Mouse (Mus musculus) megakaryocyte, embryonic 14.5 days (primary cell): ENCODE results near the gene Camsap1. TPM values are rescaled to one million over a fixed set of nuclear protein-coding genes. Genes with fewer than 3 reads are reported as not detected.
A peak's percentile ranks its signal among the peaks of the same experiment; 100 is the strongest.

Source experiments
- H3K27me3 ChIP-seq: replicated peaks from 2 replicates; pipeline ENCODE3; 2012; ENCODE audit warnings: inconsistent platforms
- H3K36me3 ChIP-seq: replicated peaks from 2 replicates; pipeline ENCODE3; 2012; ENCODE audit warnings: low read length, inconsistent platforms, mixed read lengths
- H3K4me1 ChIP-seq: 2 replicates; pipeline ENCODE4 v1.6.1; 2012; ENCODE audit warnings: inconsistent platforms
- H3K4me3 ChIP-seq: replicated peaks from 2 replicates; pipeline ENCODE3; 2012; ENCODE audit warnings: moderate library complexity, mild to moderate bottlenecking, inconsistent platforms
- H3K9me3 ChIP-seq: 2 replicates; pipeline ENCODE4 v1.6.1; 2012; ENCODE audit warnings: inconsistent platforms
- FLI1 ChIP-seq: IDR thresholded peaks from 2 replicates; pipeline ENCODE4 v1.6.1; 2012; ENCODE audit warnings: low read length, inconsistent platforms, mixed read lengths
- GATA1 ChIP-seq: IDR thresholded peaks from 3 replicates; pipeline ENCODE4 v1.6.1; 2012; ENCODE audit warnings: mixed read lengths, low read length, inconsistent platforms, borderline replicate concordance
- polyA plus RNA-seq: library from polyadenylated mRNA; stranded (reverse); fragments of >175 nt; gene quantifications from 2 replicates; pipeline ENCODE4 v1.2.3, GENCODE M21; 2012; ENCODE audit warnings: low replicate concordance; ENCODE audit not compliant: insufficient read depth

Camsap1 gene
- polyA plus RNA-seq, 1 experiment, result 3.2 TPM

DNA sequence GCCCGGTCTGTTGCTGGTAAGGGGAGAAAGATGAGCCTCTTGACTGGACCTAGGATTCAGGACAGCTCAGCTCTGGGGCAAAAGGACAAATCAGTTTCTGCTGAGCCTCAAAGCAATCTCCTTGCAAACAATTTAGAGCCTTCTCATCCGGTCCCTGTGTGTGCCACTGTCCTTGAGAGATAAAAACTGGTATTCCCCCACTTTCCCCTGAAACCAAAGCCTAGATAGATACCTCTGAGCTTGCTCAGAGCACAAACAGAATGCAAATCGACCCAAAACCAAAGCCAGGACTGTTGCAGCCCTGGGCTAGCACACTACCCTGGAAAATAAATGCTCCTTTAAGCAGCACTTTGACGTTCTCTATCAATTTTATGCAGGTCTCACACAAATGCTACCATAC lies 4.1 kb downstream of the Camsap1 start:
- Histone ChIP-seq H3K36me3 (peaks cover 16% of the 10 kb centered on the region), H3K4me3 (peak overlapping the region; percentile 47), H3K27me3 (peaks cover 1% of the 10 kb centered on the region), H3K4me1 (peaks cover 92% of the 10 kb centered on the region), H3K9me3 (no peaks in the 10 kb centered on the region)
- TF ChIP-seq GATA1, result no peak

GRCm38 (mm10) chr2:25977587-25978239 lies 5.4 kb downstream of the Camsap1 start:
- TF ChIP-seq GATA1, result no peak
- no peak for TF ChIP-seq FLI1
- peaks cover 98% of the 10 kb centered on the region for H3K4me1 ChIP-seq
- peaks cover 26% of the 10 kb centered on the region for H3K36me3 ChIP-seq
- H3K27me3 ChIP-seq, result no peaks in the 10 kb centered on the region
- peak overlapping the region; percentile 51 for H3K4me3 ChIP-seq
- no peaks in the 10 kb centered on the region for H3K9me3 ChIP-seq

GRCm38 (mm10) chr2:25975141-25975770 lies 7.8 kb downstream of the Camsap1 start:
- Histone ChIP-seq H3K9me3 (no peaks in the 10 kb centered on the region), H3K4me1 (peaks cover 99% of the 10 kb centered on the region), H3K36me3 (peaks cover 35% of the 10 kb centered on the region), H3K4me3 (no peak overlapping the region), H3K27me3 (no peaks in the 10 kb centered on the region)
- TF ChIP-seq FLI1 (no peak), GATA1 (no peak)

- no peaks in the 10 kb centered on the region for H3K27me3 ChIP-seq
- H3K36me3 ChIP-seq, result peaks cover 58% of the 10 kb centered on the region
- peaks cover 99% of the 10 kb centered on the region for H3K4me1 ChIP-seq
- no peak for TF ChIP-seq FLI1
- TF ChIP-seq GATA1, result no peak
- H3K4me3 ChIP-seq, result peak overlapping the region; percentile 79
- no peaks in the 10 kb centered on the region for H3K9me3 ChIP-seq
These were observed 12.7 kb downstream of the Camsap1 start for GRCm38 (mm10) chr2:25970426-25970825.

GRCm38 (mm10) chr2:25969319-25969718 lies 13.8 kb downstream of the Camsap1 start:
- no peaks in the 10 kb centered on the region for H3K27me3 ChIP-seq
- H3K4me3 ChIP-seq, result peak overlapping the region; percentile 40
- TF ChIP-seq FLI1, result no peak
- no peak for TF ChIP-seq GATA1
- peaks cover 92% of the 10 kb centered on the region for H3K4me1 ChIP-seq
- no peaks in the 10 kb centered on the region for H3K9me3 ChIP-seq
- peaks cover 67% of the 10 kb centered on the region for H3K36me3 ChIP-seq

DNA sequence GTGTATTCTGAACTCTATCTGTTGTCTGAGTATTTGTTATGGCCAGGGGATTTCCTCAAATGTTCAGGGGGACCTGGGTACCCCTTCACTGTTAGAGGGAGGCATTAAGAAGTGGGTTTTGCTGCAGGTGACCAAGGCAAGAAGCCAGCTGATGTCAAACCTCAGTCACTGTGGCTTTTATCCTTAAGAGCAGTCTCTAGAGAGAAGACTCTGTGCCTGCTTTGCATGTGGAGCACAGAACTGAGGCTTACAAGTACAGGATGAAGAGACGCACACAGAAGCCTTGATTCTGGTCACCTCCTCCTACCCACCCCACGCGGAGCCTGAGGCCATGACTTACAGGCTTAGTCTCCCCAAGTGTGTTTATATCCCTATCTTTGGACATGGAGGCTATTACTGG lies 33.8 kb downstream of the Camsap1 start:
- TF ChIP-seq FLI1, result no peak
- TF ChIP-seq GATA1, result no peak
- Histone ChIP-seq H3K4me3 (no peak overlapping the region), H3K36me3 (peaks cover 87% of the 10 kb centered on the region), H3K4me1 (peaks cover 48% of the 10 kb centered on the region), H3K9me3 (no peaks in the 10 kb centered on the region), H3K27me3 (no peaks in the 10 kb centered on the region)

DNA sequence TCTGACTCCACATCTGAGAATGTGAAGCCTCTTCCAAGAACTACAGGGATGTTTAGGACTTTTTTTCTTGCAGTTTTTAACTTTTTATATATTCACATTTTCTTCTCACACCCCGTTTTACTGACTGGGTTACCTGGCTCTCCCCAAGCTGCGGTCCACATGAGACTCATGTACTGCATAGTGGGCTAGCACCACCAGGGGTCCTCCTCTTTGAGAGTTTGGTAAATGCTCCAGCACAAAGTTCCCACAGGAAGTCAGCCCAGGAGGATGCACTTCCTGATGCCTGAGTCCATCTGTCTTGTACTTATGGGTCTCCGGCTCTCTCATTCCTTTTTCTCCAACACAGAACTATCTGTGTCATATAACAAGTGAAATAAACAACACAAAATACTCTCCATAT lies 35.1 kb downstream of the Camsap1 start:
- H3K36me3 ChIP-seq, result peaks cover 87% of the 10 kb centered on the region
- no peaks in the 10 kb centered on the region for H3K27me3 ChIP-seq
- no peak overlapping the region for H3K4me3 ChIP-seq
- peaks cover 48% of the 10 kb centered on the region for H3K4me1 ChIP-seq
- no peaks in the 10 kb centered on the region for H3K9me3 ChIP-seq
- TF ChIP-seq FLI1 (no peak), GATA1 (no peak)

DNA sequence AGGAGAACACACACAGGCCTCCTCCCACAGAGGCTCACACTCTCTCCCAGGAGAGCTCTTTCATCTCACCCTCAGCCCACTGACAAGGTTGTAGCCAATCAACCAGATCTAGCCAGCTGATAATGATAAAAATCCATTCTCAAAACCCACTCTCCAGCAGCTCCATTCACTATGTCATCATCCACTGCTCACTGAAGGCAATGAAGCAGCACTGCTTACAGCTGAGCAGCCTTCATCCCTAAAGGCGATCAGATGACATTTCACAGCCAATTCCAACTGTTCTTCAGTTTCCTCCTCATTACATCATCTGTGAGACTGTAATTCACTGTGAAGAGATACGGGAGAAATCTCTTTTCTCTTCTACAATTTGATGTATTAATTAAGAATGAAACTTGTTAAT lies 39.3 kb downstream of the Camsap1 start:
- no peak overlapping the region for H3K4me3 ChIP-seq
- peaks cover 32% of the 10 kb centered on the region for H3K4me1 ChIP-seq
- no peaks in the 10 kb centered on the region for H3K9me3 ChIP-seq
- H3K36me3 ChIP-seq, result peaks cover 89% of the 10 kb centered on the region
- H3K27me3 ChIP-seq, result no peaks in the 10 kb centered on the region
- no peak for TF ChIP-seq GATA1
- TF ChIP-seq FLI1, result no peak

DNA sequence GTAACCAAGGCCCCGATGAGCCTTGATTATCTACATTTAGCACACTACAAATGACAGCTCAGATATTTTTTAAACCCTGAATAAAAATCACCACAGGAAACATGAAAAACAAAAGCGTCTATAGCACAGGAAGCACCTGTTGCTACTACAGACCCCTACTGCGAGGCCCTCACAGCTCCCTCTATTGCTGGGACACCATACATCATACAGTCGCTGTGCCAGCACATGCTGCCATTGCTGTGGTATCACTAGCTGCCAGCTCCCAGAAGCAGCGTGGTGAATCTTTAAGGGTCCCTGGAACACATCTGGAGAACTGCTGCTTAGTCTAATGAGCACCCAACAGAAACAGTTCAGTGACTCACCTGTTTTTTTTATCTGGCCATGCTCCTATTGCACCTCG lies 42.6 kb downstream of the Camsap1 start:
- H3K4me1 ChIP-seq, result peaks cover 7% of the 10 kb centered on the region; the same call in 1 of the 2 replicates
- no peak overlapping the region for H3K4me3 ChIP-seq
- H3K36me3 ChIP-seq, result peaks cover 99% of the 10 kb centered on the region
- TF ChIP-seq FLI1 (no peak), GATA1 (no peak)
- H3K9me3 ChIP-seq, result no peaks in the 10 kb centered on the region
- no peaks in the 10 kb centered on the region for H3K27me3 ChIP-seq

DNA sequence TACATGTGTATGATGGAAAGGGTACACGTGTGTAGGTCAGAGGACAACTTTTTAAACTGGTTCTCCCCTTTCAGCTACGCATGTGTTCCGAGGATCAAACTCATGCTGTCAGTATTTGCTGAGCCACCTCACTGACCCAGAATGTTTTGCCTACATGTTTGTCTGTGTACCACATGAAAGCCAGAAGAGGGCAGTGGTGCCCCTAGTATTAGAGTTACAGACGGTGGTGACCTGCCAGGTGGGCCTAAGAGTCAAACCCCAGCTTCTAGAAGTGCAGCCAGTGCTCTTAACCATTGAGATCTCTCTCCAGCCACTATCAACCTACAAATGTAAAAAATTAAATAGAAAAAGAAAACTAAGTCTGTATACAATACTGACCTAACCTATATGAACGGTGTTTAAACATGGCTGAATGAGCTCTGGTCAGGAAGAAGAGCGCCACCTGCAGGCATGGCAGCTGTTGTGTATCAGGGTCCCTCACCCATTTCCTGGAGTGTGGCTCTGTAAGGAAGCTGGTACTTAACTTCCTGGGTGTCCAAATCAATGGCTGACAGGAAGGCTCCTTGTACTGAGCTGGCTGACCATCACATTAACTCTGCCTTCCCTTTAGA lies 51.7 kb downstream of the Camsap1 start:
- peaks cover 93% of the 10 kb centered on the region for H3K36me3 ChIP-seq
- TF ChIP-seq FLI1 (no peak), GATA1 (no peak)
- H3K4me1 ChIP-seq, result peaks cover 22% of the 10 kb centered on the region

More for the DNA sequence above, 51.7 kb downstream of the Camsap1 start:
- Histone ChIP-seq H3K27me3 (no peaks in the 10 kb centered on the region), H3K4me3 (no peak overlapping the region), H3K9me3 (no peaks in the 10 kb centered on the region)
